Mouse (Mus musculus) mammary gland, adult 2 months (tissue): Measurements from ENCODE around the gene Ilf2. TPM values are rescaled to one million over a fixed set of nuclear protein-coding genes. Genes with fewer than 3 reads are reported as not detected.

Experiments used
- polyA plus RNA-seq: library from polyadenylated mRNA; depleted of rRNA; stranded (reverse); fragments of >200 nt; gene quantifications from 2 replicates; pipeline ENCODE4 v1.2.3, GENCODE M21; 2012; ENCODE audit warnings: low replicate concordance; rRNA removed

The Ilf2 gene
- polyA plus RNA-seq: 13.6 and 27.9 TPM in 2 replicates

GRCm38 (mm10) chr3:90475831-90476611 is at the start of gene Ilf2:
Ilf2 (plus strand) TSS chr3:90476126.

GRCm38 (mm10) chr3:90433381-90434020 is 42.4 kb upstream of the Ilf2 start, which contains the start of gene Ints3:
Ints3 (minus strand) TSS chr3:90433622.

GRCm38 (mm10) chr3:90465686-90466310 is 10.1 kb upstream of the Ilf2 start, which contains the start of gene Npr1:
Npr1 (minus strand) TSS chr3:90465866.

GRCm38 (mm10) chr3:90490696-90491256 is 14.8 kb downstream of the Ilf2 start, which contains the start of gene Snapin:
Snapin (minus strand) TSS chr3:90491033.

GRCm38 (mm10) chr3:90508950-90509746 is 33.2 kb downstream of the Ilf2 start, which contains the start of gene Chtop:
Chtop (minus strand) TSS chr3:90509498.

GRCm38 (mm10) chr3:90513796-90514590 is 38.1 kb downstream of the Ilf2 start, which contains the start of the genes S100a1 and S100a13:
S100a1 (minus strand) TSS chr3:90514392.
S100a13 (plus strand) TSS chr3:90514435.

GRCm38 (mm10) chr3:90526580-90526979 is 50.7 kb downstream of the Ilf2 start, which contains the start of gene S100a14:
S100a14 (plus strand) TSS chr3:90526856.

GRCm38 (mm10) chr3:90537141-90537904 is 61.4 kb downstream of the Ilf2 start, which contains the start of gene S100a16:
S100a16 (plus strand) TSS chr3:90537254.

Other genes starting within 250 kb of the Ilf2 start
- gene Jtb, start 244.5 kb upstream of the Ilf2 start, polyA plus RNA-seq: 69.0 and 95.6 TPM in 2 replicates
- 1.7 and 2.5 TPM in 2 replicates for gene Creb3l4, start 232.6 kb upstream of the Ilf2 start, polyA plus RNA-seq
- 99.1 and 121 TPM in 2 replicates for gene Slc39a1, start 228.0 kb upstream of the Ilf2 start, polyA plus RNA-seq
- 81.9 and 84.8 TPM in 2 replicates for gene Crtc2, start 222.0 kb upstream of the Ilf2 start, polyA plus RNA-seq
- gene Dennd4b, start 210.9 kb upstream of the Ilf2 start, polyA plus RNA-seq: 78.6 and 97.3 TPM in 2 replicates
- gene Gatad2b, start 182.9 kb upstream of the Ilf2 start, polyA plus RNA-seq: 22.3 and 24.7 TPM in 2 replicates
- 21.0 and 21.7 TPM in 2 replicates for gene Slc27a3, start 86.2 kb upstream of the Ilf2 start, polyA plus RNA-seq
- 26.7 and 32.2 TPM in 2 replicates for gene Ints3, start 42.5 kb upstream of the Ilf2 start, polyA plus RNA-seq
- gene Npr1, start 10.3 kb upstream of the Ilf2 start, polyA plus RNA-seq: 102 and 127 TPM in 2 replicates
- gene Snapin, start 14.9 kb downstream of the Ilf2 start, polyA plus RNA-seq: 24.1 and 56.4 TPM in 2 replicates
- 32.0 and 41.4 TPM in 2 replicates for gene Chtop, start 33.4 kb downstream of the Ilf2 start, polyA plus RNA-seq
- 164 and 343 TPM in 2 replicates for gene S100a1, start 38.3 kb downstream of the Ilf2 start, polyA plus RNA-seq
- gene S100a13, start 38.3 kb downstream of the Ilf2 start, polyA plus RNA-seq: 79.8 and 155 TPM in 2 replicates
- 1.7 and 5.7 TPM in 2 replicates for gene S100a14, start 50.7 kb downstream of the Ilf2 start, polyA plus RNA-seq
- 114 and 155 TPM in 2 replicates for gene S100a16, start 61.1 kb downstream of the Ilf2 start, polyA plus RNA-seq
- gene S100a3, start 84.5 kb downstream of the Ilf2 start, polyA plus RNA-seq: 0.93 and 1.1 TPM in 2 replicates
- gene S100a2, start 114.1 kb downstream of the Ilf2 start, polyA plus RNA-seq: not detected in 2 replicates
- not detected in 2 replicates for gene Gm42674, start 125.8 kb downstream of the Ilf2 start, polyA plus RNA-seq
- gene S100a4, start 127.6 kb downstream of the Ilf2 start, polyA plus RNA-seq: 43.9 and 97.5 TPM in 2 replicates
- gene S100a5, start 132.4 kb downstream of the Ilf2 start, polyA plus RNA-seq: not detected in 2 replicates
- 496 and 932 TPM in 2 replicates for gene S100a6, start 136.8 kb downstream of the Ilf2 start, polyA plus RNA-seq
- gene S100a7a, start 177.9 kb downstream of the Ilf2 start, polyA plus RNA-seq: 0.43 and 2.1 TPM in 2 replicates
- 0.53 and 6.2 TPM in 2 replicates for gene S100a8, start 192.9 kb downstream of the Ilf2 start, polyA plus RNA-seq
- 2.2 and 3.9 TPM in 2 replicates for gene S100a9, start 219.6 kb downstream of the Ilf2 start, polyA plus RNA-seq